Mouse (Mus musculus) lung, embryonic 16.5 days (tissue): ENCODE measurements around the gene Arl8b. TPM values are rescaled to one million over a fixed set of nuclear protein-coding genes. Genes with fewer than 3 reads are reported as not detected.
"Not testable (repeated sequence)": the region's sequence is repeated elsewhere in the genome, so short reads cannot be mapped to it uniquely, and the experiment has no call there.

ENCODE experiments used
- ATAC-seq: fragments of 200-750 bp; cut with Nextera tagmentation; 2 replicates; pipeline ENCODE4 v1.8.0; 2017; ENCODE audit warnings: low read depth, mild to moderate bottlenecking, moderate library complexity
- H3K27ac ChIP-seq: fragments of 300-500 bp; sonication (generic); 2 replicates; pipeline ENCODE4 v1.5.1; 2014; ENCODE audit warnings: mild to moderate bottlenecking, control low read depth, low read length
- H3K27me3 ChIP-seq: fragments of 300-500 bp; sonication (generic); 2 replicates; pipeline ENCODE4 v1.6.1; 2014; ENCODE audit warnings: low read depth, low read length, mixed read lengths; ENCODE audit not compliant: control insufficient read depth, insufficient read depth
- H3K36me3 ChIP-seq: fragments of 300-500 bp; sonication (generic); 2 replicates; pipeline ENCODE4 v1.6.1; 2014; ENCODE audit warnings: low read length; ENCODE audit not compliant: control insufficient read depth, insufficient read depth
- H3K4me1 ChIP-seq: fragments of 300-500 bp; sonication (generic); replicated peaks from 2 replicates; pipeline ENCODE4 v1.6.1; 2014; ENCODE audit warnings: low read length, mixed read lengths; ENCODE audit not compliant: control insufficient read depth, insufficient read depth
- H3K4me2 ChIP-seq: fragments of 300-500 bp; sonication (generic); 2 replicates; pipeline ENCODE4 v1.6.1; 2014; ENCODE audit warnings: low read depth, low read length, control low read depth
- H3K4me3 ChIP-seq: fragments of 300-500 bp; sonication (generic); 2 replicates; pipeline ENCODE4 v1.5.1; 2014; ENCODE audit warnings: mild to moderate bottlenecking, low read length, control low read depth
- H3K9ac ChIP-seq: fragments of 300-500 bp; sonication (generic); 2 replicates; pipeline ENCODE4 v1.6.1; 2014; ENCODE audit warnings: low read length, control low read depth
- H3K9me3 ChIP-seq: fragments of 300-500 bp; sonication (generic); 2 replicates; pipeline ENCODE4 v1.6.1; 2016; ENCODE audit warnings: low read length; ENCODE audit not compliant: control insufficient read depth
- WGBS: fragments of 180-500 bp; shearing (Covaris S2); extraction: QIAGEN DNeasy Blood & Tissue Kit; methylation state at CpG from one replicate; pipeline ENCODE4 v1.1.7; 2014; 5-methylcytosine and 5-hydroxymethylcytosine counted together
- polyA plus RNA-seq: library from polyadenylated mRNA; unstranded; fragments of >200 nt; fragmentation: Nextera tagmentation; extraction: Ambion mirVana; gene quantifications from 2 replicates; pipeline ENCODE4 v1.2.1, GENCODE M21; 2015

Arl8b gene
- polyA plus RNA-seq, 1 experiment from 2014 or later: 91.2 TPM

DNA sequence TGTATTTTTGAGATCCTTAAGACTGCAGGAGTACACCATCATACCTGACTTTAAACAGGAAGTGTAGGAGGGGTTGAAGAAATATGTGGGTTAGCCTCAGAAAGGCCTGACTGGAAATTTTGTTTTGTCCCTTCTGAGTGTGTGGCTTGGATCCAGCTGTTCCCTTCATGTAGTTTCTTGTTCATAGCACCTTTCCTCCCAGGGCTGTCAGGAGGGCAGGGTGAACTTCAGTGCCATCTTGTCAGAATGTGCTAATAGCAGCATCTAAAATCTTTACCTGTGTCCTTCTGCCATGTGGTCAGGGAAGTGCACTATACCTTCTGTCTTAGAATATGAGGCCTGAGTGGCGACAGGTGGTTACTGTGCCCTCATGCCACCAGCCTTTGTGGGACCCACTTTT lies 78.3 kb downstream of the Arl8b start:
- no peaks in the 10 kb centered on the region for H3K4me1 ChIP-seq
- no peaks in the 10 kb centered on the region for H3K27me3 ChIP-seq
- no peaks in the 10 kb centered on the region; the same call in 1 of the 2 replicates for H3K9me3 ChIP-seq
- H3K4me2 ChIP-seq: no peak overlapping the region
- 93% methylated on average over 1 of the region's 1 CpGs for WGBS
- no peak overlapping the region for H3K9ac ChIP-seq
- H3K27ac ChIP-seq: no peak overlapping the region
- H3K4me3 ChIP-seq: no peak overlapping the region
- ATAC-seq: no peak
- H3K36me3 ChIP-seq: no peaks in the 10 kb centered on the region; the same call in none of the 2 replicates

DNA sequence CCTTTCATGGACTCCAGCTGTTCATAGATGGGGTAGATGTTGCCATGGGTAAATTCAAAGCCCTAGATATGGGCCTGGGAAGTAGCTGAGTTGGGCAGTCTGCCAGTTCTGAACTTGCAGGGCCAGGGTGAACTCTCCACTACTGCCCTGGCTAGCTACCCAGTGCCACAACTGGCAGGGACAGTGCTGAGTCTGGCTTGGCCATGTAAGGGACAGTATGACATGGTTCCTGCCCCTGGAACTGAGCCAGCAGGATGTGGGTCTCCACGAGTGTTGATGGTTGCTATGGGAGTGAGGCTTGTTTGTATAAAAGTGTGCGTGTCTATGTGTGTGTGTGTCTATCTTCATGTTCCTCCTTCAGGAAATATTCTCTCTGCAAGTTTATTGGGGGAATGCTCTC lies 79.6 kb downstream of the Arl8b start:
- H3K27ac ChIP-seq: no peak overlapping the region
- 51% methylated on average over 2 of the region's 2 CpGs for WGBS
- H3K36me3 ChIP-seq: no peaks in the 10 kb centered on the region; the same call in none of the 2 replicates
- H3K9me3 ChIP-seq: no peaks in the 10 kb centered on the region; the same call in 1 of the 2 replicates
- ATAC-seq: peak; percentile 47; the same call in 1 of the 2 replicates
- no peak overlapping the region for H3K9ac ChIP-seq
- no peak overlapping the region for H3K4me3 ChIP-seq
- no peaks in the 10 kb centered on the region for H3K4me1 ChIP-seq
- H3K27me3 ChIP-seq: no peaks in the 10 kb centered on the region
- H3K4me2 ChIP-seq: no peak overlapping the region

DNA sequence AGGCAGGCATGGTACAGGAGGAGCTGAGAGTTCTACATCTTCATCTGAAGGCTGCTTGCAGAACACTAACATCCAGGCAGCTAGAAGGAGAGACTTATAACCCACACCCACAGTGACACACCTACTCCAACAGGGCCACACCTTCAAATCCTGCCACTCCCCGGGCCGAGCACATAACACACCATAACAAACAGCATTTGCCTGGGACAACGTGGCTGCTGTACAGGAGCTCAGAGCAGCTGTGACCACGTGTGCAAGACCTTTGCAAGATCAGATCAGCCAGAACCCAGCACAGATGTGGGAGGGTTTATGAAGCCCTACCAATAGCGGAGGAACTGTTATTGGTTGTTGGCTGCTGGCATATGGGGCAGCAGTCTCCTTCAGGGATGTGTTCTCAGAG lies 83.4 kb downstream of the Arl8b start:
- Histone ChIP-seq H3K4me1 (no peaks in the 10 kb centered on the region), H3K4me2 (no peak overlapping the region), H3K36me3 (no peaks in the 10 kb centered on the region; the same call in 1 of the 2 replicates), H3K9ac (no peak overlapping the region), H3K27me3 (no peaks in the 10 kb centered on the region), H3K4me3 (no peak overlapping the region), H3K27ac (no peak overlapping the region), H3K9me3 (no peaks in the 10 kb centered on the region; the same call in 1 of the 2 replicates)
- ATAC-seq: no peak
- 71% methylated on average over 5 of the region's 5 CpGs for WGBS

DNA sequence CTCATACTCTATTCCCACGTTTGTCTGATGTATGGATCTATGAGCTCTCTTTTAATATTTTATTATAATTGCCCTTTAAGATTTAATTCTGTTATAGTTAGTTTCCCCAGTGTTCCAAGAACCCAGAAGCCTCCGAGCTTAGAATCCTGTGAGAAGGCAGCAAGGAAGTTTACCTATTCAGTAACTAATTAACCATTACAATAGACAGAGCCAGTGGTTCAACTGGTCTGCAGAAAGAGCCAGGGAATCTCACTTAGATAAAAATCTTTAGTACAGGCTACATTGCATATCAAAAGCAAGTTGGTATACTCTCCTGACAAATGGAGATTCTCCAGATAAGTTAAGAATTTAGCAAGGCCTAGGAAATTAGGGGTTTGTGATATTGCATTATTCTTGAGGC lies 86.1 kb downstream of the Arl8b start:
- WGBS: 36% methylated on average over 2 of the region's 2 CpGs
- H3K27me3 ChIP-seq, H3K27ac ChIP-seq, H3K4me1 ChIP-seq, H3K4me3 ChIP-seq, H3K4me2 ChIP-seq, H3K36me3 ChIP-seq, H3K9me3 ChIP-seq, H3K9ac ChIP-seq, ATAC-seq: not testable (repeated sequence)

DNA sequence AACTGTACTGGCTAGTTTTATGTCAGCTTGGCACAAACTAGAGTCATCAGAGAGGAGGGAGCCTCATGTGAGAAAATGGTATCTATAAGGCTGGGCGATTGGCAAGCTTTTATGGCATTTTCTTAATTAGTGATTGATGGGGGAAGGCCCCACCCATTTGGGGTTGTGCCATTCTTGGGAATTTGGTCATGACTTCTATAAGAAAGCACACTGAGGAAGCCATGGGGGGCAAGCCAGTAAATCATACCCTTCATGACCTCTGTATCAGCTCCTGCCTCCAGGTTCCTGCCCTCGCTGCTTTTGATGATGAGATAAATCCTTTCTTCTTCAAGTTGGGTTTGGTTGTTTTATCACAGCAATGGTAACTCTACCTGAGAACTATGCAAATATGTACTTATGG lies 87.5 kb downstream of the Arl8b start:
- Histone ChIP-seq H3K27ac (no peak overlapping the region), H3K4me3 (no peak overlapping the region), H3K4me2 (no peak overlapping the region), H3K9ac (no peak overlapping the region), H3K36me3 (no peaks in the 10 kb centered on the region), H3K27me3 (no peaks in the 10 kb centered on the region), H3K9me3 (no peaks in the 10 kb centered on the region), H3K4me1 (no peaks in the 10 kb centered on the region)
- no peak for ATAC-seq
- WGBS: 74% methylated on average over 2 of the region's 2 CpGs

DNA sequence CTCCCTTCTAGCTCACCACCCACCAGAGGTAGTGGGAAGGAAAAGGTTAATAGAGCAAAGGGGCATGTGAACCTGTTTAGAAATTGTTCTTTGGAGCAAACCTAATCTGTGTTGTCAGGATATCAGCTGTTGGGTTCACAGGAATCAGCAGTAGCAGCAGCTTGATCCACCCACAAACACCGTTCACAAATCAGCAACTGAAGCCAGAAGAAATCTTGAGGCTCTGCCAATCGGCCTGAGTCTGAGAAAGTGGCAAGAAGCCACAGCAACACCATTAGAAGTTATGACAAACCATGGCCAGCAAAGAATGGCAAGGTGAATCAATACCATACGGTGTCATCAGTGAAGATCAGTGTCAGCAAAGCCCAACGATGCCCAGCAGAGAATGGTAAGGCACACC lies 88.4 kb downstream of the Arl8b start:
- H3K36me3 ChIP-seq: no peaks in the 10 kb centered on the region
- no peak overlapping the region for H3K9ac ChIP-seq
- no peaks in the 10 kb centered on the region for H3K27me3 ChIP-seq
- no peak overlapping the region for H3K4me3 ChIP-seq
- no peaks in the 10 kb centered on the region for H3K9me3 ChIP-seq
- no peak overlapping the region for H3K4me2 ChIP-seq
- 76% methylated on average over 4 of the region's 4 CpGs for WGBS
- ATAC-seq: no peak
- H3K4me1 ChIP-seq: no peaks in the 10 kb centered on the region
- H3K27ac ChIP-seq: no peak overlapping the region

Other genes with a start within 250 kb of the Arl8b start
- 14.8 and 16.2 TPM in 2 replicates for gene Bhlhe40, start 122.5 kb upstream of the Arl8b start, polyA plus RNA-seq
- 18.5 and 22.1 TPM in 2 replicates for gene Edem1, start 45.5 kb downstream of the Arl8b start, polyA plus RNA-seq